Mouse (Mus musculus): ENCODE data around the gene Tbc1d30. TPM values are rescaled to one million over a fixed set of nuclear protein-coding genes. Genes with fewer than 3 reads are reported as not detected.

Gene Tbc1d30
- polyA plus RNA-seq, 1 experiment = not detected

- H3K27me3 ChIP-seq (replicated peaks) = peaks cover 24% of the 10 kb centered on the region
- H3K4me3 ChIP-seq (replicated peaks) = no peak overlapping the region
- H3K36me3 ChIP-seq (replicated peaks; ENCODE audit: low read length) = no peaks in the 10 kb centered on the region
- peaks cover 12% of the 10 kb centered on the region for H3K4me1 ChIP-seq
- no peak for TF ChIP-seq GATA1 (IDR thresholded peaks at IDR 0.05; ENCODE audit: borderline replicate concordance, low read length)
- H3K9me3 ChIP-seq = no peaks in the 10 kb centered on the region
Observed at GRCm38 (mm10) chr10:121301868-121302267, 49.2 kb downstream of the Tbc1d30 start.

GRCm38 (mm10) chr10:121300659-121301058 is 50.4 kb downstream of the Tbc1d30 start:
- TF ChIP-seq GATA1 (IDR thresholded peaks at IDR 0.05; ENCODE audit: borderline replicate concordance, low read length) (no peak), FLI1 (IDR thresholded peaks at IDR 0.05; ENCODE audit: low read length) (no peak)
- Histone ChIP-seq H3K4me1 (peaks cover 13% of the 10 kb centered on the region), H3K9me3 (no peaks in the 10 kb centered on the region), H3K36me3 (replicated peaks; ENCODE audit: low read length) (no peaks in the 10 kb centered on the region), H3K4me3 (replicated peaks) (no peak overlapping the region), H3K27me3 (replicated peaks) (peaks cover 15% of the 10 kb centered on the region)

GRCm38 (mm10) chr10:121297054-121297701 is 53.9 kb downstream of the Tbc1d30 start:
- no peak for TF ChIP-seq FLI1 (IDR thresholded peaks at IDR 0.05; ENCODE audit: low read length)
- TF ChIP-seq GATA1 (IDR thresholded peaks at IDR 0.05; ENCODE audit: borderline replicate concordance, low read length) = no peak
- peaks cover 23% of the 10 kb centered on the region for H3K27me3 ChIP-seq (replicated peaks)
- peak overlapping the region; percentile 82 for H3K4me3 ChIP-seq (replicated peaks)
- H3K4me1 ChIP-seq = peaks cover 22% of the 10 kb centered on the region
- peaks cover 4% of the 10 kb centered on the region for H3K9me3 ChIP-seq
- no peaks in the 10 kb centered on the region for H3K36me3 ChIP-seq (replicated peaks; ENCODE audit: low read length)

- TF ChIP-seq FLI1 (IDR thresholded peaks at IDR 0.05; ENCODE audit: low read length) = no peak
- no peak for TF ChIP-seq GATA1 (IDR thresholded peaks at IDR 0.05; ENCODE audit: borderline replicate concordance, low read length)
- Histone ChIP-seq H3K36me3 (replicated peaks; ENCODE audit: low read length) (no peaks in the 10 kb centered on the region), H3K9me3 (peaks cover 4% of the 10 kb centered on the region), H3K4me1 (peaks cover 32% of the 10 kb centered on the region), H3K27me3 (replicated peaks) (peaks cover 15% of the 10 kb centered on the region), H3K4me3 (replicated peaks) (peak overlapping the region; percentile 42)
Observed at GRCm38 (mm10) chr10:121294471-121294870, 56.6 kb downstream of the Tbc1d30 start.

- H3K27me3 ChIP-seq (replicated peaks) = peaks cover 15% of the 10 kb centered on the region
- H3K9me3 ChIP-seq = peaks cover 4% of the 10 kb centered on the region
- H3K4me1 ChIP-seq = peaks cover 32% of the 10 kb centered on the region
- H3K36me3 ChIP-seq (replicated peaks; ENCODE audit: low read length) = no peaks in the 10 kb centered on the region
- TF ChIP-seq FLI1 (IDR thresholded peaks at IDR 0.05; ENCODE audit: low read length) = no peak
- TF ChIP-seq GATA1 (IDR thresholded peaks at IDR 0.05; ENCODE audit: borderline replicate concordance, low read length) = no peak
- H3K4me3 ChIP-seq (replicated peaks) = no peak overlapping the region
Observed at GRCm38 (mm10) chr10:121293829-121294228, 57.2 kb downstream of the Tbc1d30 start.

GRCm38 (mm10) chr10:121291272-121291917 is 59.7 kb downstream of the Tbc1d30 start:
- H3K9me3 ChIP-seq = peaks cover 4% of the 10 kb centered on the region
- no peak for TF ChIP-seq FLI1 (IDR thresholded peaks at IDR 0.05; ENCODE audit: low read length)
- no peak for TF ChIP-seq GATA1 (IDR thresholded peaks at IDR 0.05; ENCODE audit: borderline replicate concordance, low read length)
- H3K36me3 ChIP-seq (replicated peaks; ENCODE audit: low read length) = no peaks in the 10 kb centered on the region
- peak overlapping the region; percentile 9 for H3K4me3 ChIP-seq (replicated peaks)
- peaks cover 14% of the 10 kb centered on the region for H3K27me3 ChIP-seq (replicated peaks)
- H3K4me1 ChIP-seq = peaks cover 23% of the 10 kb centered on the region; the same call in 1 of the 2 replicates

GRCm38 (mm10) chr10:121290682-121291078 is 60.4 kb downstream of the Tbc1d30 start:
- H3K4me3 ChIP-seq (replicated peaks) = no peak overlapping the region
- H3K4me1 ChIP-seq = peaks cover 23% of the 10 kb centered on the region; the same call in 1 of the 2 replicates
- H3K36me3 ChIP-seq (replicated peaks; ENCODE audit: low read length) = no peaks in the 10 kb centered on the region
- TF ChIP-seq FLI1 (IDR thresholded peaks at IDR 0.05; ENCODE audit: low read length) = no peak
- TF ChIP-seq GATA1 (IDR thresholded peaks at IDR 0.05; ENCODE audit: borderline replicate concordance, low read length) = no peak
- peaks cover 4% of the 10 kb centered on the region for H3K9me3 ChIP-seq
- peaks cover 14% of the 10 kb centered on the region for H3K27me3 ChIP-seq (replicated peaks)

GRCm38 (mm10) chr10:121289970-121290681 is 61.0 kb downstream of the Tbc1d30 start:
- Histone ChIP-seq H3K27me3 (replicated peaks) (peaks cover 17% of the 10 kb centered on the region), H3K4me3 (replicated peaks) (no peak overlapping the region), H3K9me3 (peaks cover 4% of the 10 kb centered on the region), H3K4me1 (peaks cover 23% of the 10 kb centered on the region; the same call in 1 of the 2 replicates), H3K36me3 (replicated peaks; ENCODE audit: low read length) (no peaks in the 10 kb centered on the region)
- no peak for TF ChIP-seq FLI1 (IDR thresholded peaks at IDR 0.05; ENCODE audit: low read length)
- TF ChIP-seq GATA1 (IDR thresholded peaks at IDR 0.05; ENCODE audit: borderline replicate concordance, low read length) = no peak

GRCm38 (mm10) chr10:121282926-121283325 is 68.2 kb downstream of the Tbc1d30 start:
- H3K4me1 ChIP-seq = no peaks in the 10 kb centered on the region
- no peaks in the 10 kb centered on the region for H3K9me3 ChIP-seq
- H3K27me3 ChIP-seq (replicated peaks) = peaks cover 20% of the 10 kb centered on the region
- H3K4me3 ChIP-seq (replicated peaks) = no peak overlapping the region
- H3K36me3 ChIP-seq (replicated peaks; ENCODE audit: low read length) = no peaks in the 10 kb centered on the region
- TF ChIP-seq FLI1 (IDR thresholded peaks at IDR 0.05; ENCODE audit: low read length) (no peak), GATA1 (IDR thresholded peaks at IDR 0.05; ENCODE audit: borderline replicate concordance, low read length) (no peak)

- TF ChIP-seq GATA1 (IDR thresholded peaks at IDR 0.05; ENCODE audit: borderline replicate concordance, low read length) = no peak
- no peak for TF ChIP-seq FLI1 (IDR thresholded peaks at IDR 0.05; ENCODE audit: low read length)
- Histone ChIP-seq H3K4me1 (no peaks in the 10 kb centered on the region), H3K27me3 (replicated peaks) (peaks cover 20% of the 10 kb centered on the region), H3K36me3 (replicated peaks; ENCODE audit: low read length) (no peaks in the 10 kb centered on the region), H3K9me3 (no peaks in the 10 kb centered on the region), H3K4me3 (replicated peaks) (no peak overlapping the region)
Observed at GRCm38 (mm10) chr10:121282436-121282835, 68.6 kb downstream of the Tbc1d30 start.
